Mouse (Mus musculus) olfactory bulb, adult 2 months (tissue): ENCODE measurements around the gene Ptpn22. TPM values are rescaled to one million over a fixed set of nuclear protein-coding genes. Genes with fewer than 3 reads are reported as not detected.

Experiments used
- H3K27ac ChIP-seq: fragments of 200-500 bp; 2 replicates; pipeline ENCODE4 v1.5.1; 2012; ENCODE audit warnings: low read depth, low read length; ENCODE audit not compliant: insufficient read depth
- H3K4me1 ChIP-seq: fragments of 200-500 bp; 2 replicates; pipeline ENCODE4 v1.6.1; 2012; ENCODE audit warnings: low read length; ENCODE audit not compliant: control insufficient read depth, insufficient read depth
- H3K4me3 ChIP-seq: fragments of 200-500 bp; 2 replicates; pipeline ENCODE4 v1.5.1; 2012; ENCODE audit warnings: mild to moderate bottlenecking, low read depth, low read length, moderate library complexity; ENCODE audit not compliant: insufficient read depth
- CTCF ChIP-seq: fragments of 200-500 bp; IDR thresholded peaks from 2 replicates; pipeline ENCODE4 v1.5.1; 2012; ENCODE audit warnings: low read depth, mild to moderate bottlenecking, low read length, moderate library complexity; ENCODE audit not compliant: insufficient read depth
- POLR2A ChIP-seq: fragments of 200-500 bp; IDR thresholded peaks from 2 replicates; pipeline ENCODE4 v1.6.1; 2012; ENCODE audit warnings: mild to moderate bottlenecking, low read depth, low read length, moderate library complexity; ENCODE audit not compliant: insufficient read depth
- WGBS: fragments of 180-500 bp; shearing (Covaris S2); methylation state at CpG from one replicate; pipeline ENCODE4 v1.1.7; 2018; 5-methylcytosine and 5-hydroxymethylcytosine counted together
- polyA plus RNA-seq: library from polyadenylated mRNA; stranded (reverse); fragments of >200 nt; gene quantifications from 2 replicates; pipeline ENCODE4 v1.2.4, GENCODE M21; 2012; ENCODE audit warnings: low replicate concordance; ENCODE audit not compliant: missing spikeins, insufficient read depth, insufficient read length

The Ptpn22 gene
- polyA plus RNA-seq, 1 experiment, result not detected

GRCm38 (mm10) chr3:103913451-103913961, 53.9 kb downstream of the Ptpn22 start:
- 4% methylated on average over 11 of the region's 11 CpGs for WGBS
- Histone ChIP-seq H3K4me3 (peak overlapping the region; percentile 99), H3K27ac (peak overlapping the region; percentile 17; the same call in 1 of the 2 replicates), H3K4me1 (no peaks in the 10 kb centered on the region)
- TF ChIP-seq CTCF, result no peak
- no peak for TF ChIP-seq POLR2A

GRCm38 (mm10) chr3:103914010-103914669, 54.5 kb downstream of the Ptpn22 start, which contains the start of gene Rsbn1:
Gene Rsbn1 (plus strand): TSS chr3:103914120.
- no peaks in the 10 kb centered on the region for H3K4me1 ChIP-seq
- peak within 1 kb of the TSS; percentile 71 for H3K27ac ChIP-seq
- WGBS, result under 1% methylated on average over 55 of the region's 55 CpGs
- H3K4me3 ChIP-seq, result peak within 1 kb of the TSS; percentile 99
- peak; percentile 74 for TF ChIP-seq POLR2A
- no peak for TF ChIP-seq CTCF

DNA sequence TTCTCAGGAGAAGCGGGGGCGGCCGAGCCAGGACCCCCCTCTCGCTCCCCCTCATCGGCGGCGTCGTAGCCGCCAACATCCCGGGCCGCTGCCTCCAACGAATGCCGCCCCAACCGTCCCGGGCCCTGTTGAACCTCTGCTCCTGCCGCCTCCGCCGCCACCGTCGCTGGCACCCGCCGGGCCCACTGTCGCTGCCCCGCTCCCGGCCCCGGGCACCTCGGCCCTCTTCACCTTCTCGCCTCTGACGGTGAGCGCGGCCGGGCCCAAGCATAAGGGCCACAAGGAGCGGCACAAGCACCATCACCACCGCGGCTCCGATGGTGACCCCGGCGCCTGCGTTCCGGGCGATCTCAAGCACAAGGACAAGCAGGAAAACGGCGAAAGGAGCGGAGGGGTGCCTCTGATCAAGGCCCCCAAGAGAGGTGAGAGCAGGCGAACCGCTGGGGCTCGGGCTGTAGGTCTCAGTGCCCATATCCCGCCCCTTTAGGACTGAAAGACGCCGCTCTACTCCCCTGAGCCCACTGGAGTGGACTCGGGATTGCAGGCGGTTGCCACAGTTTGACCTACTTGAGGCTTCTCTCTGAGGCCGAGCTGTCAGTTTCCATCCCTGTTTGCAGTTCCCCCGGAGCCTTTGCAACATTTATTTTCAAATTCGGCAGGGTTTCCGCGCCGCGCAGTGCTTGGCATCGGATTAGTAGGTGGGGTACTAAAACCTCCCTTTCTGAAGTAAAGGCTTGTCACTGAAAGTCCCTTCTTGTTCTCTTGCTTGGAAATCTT, 55.3 kb downstream of the Ptpn22 start:
- Histone ChIP-seq H3K27ac (peak overlapping the region; percentile 71), H3K4me1 (no peaks in the 10 kb centered on the region), H3K4me3 (peak overlapping the region; percentile 99)
- under 1% methylated on average over 60 of the region's 60 CpGs for WGBS
- TF ChIP-seq CTCF (no peak), POLR2A (no peak)

GRCm38 (mm10) chr3:103915509-103915896, 55.9 kb downstream of the Ptpn22 start:
- peak overlapping the region; percentile 71; the same call in 1 of the 2 replicates for H3K27ac ChIP-seq
- TF ChIP-seq POLR2A (no peak), CTCF (no peak)
- H3K4me1 ChIP-seq, result no peaks in the 10 kb centered on the region
- peak overlapping the region; percentile 99 for H3K4me3 ChIP-seq
- WGBS, result 1% methylated on average over 7 of the region's 7 CpGs

DNA sequence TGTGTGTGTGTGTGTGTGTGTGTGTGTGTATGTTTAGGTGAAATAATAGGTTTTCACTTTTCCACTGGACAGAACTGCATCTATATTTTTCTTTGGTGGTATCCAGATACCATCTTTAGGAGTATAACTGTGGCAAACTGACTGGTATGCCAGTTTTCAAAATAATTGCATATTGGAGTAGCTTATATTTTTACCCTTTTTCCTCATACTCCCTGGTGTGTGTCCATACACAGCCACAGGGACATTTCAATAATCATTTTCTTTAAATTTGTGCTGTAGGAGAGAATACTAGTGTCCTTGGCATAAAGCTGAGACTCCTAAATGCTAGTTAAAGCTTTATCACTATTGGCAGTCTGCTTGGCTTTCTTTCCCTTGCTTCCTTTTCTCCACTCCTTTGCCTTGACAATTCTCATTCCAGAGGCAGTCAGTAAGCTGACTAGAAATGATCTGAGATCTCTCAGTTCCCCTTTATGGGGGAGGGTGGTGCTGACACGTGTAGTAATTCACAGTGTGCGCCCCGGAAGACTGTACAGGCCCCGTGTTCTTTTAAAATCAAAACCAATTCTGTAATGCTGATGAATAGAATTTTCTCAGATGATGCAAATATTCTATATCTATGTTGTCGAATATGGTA, 56.7 kb downstream of the Ptpn22 start:
- no peak overlapping the region for H3K27ac ChIP-seq
- WGBS, result 18% methylated on average over 5 of the region's 5 CpGs
- 0 out of 2 replicates have a peak overlapping the region, but pooled peaks have one; percentile 18 for H3K4me3 ChIP-seq
- H3K4me1 ChIP-seq, result no peaks in the 10 kb centered on the region
- no peak for TF ChIP-seq POLR2A
- TF ChIP-seq CTCF, result no peak

DNA sequence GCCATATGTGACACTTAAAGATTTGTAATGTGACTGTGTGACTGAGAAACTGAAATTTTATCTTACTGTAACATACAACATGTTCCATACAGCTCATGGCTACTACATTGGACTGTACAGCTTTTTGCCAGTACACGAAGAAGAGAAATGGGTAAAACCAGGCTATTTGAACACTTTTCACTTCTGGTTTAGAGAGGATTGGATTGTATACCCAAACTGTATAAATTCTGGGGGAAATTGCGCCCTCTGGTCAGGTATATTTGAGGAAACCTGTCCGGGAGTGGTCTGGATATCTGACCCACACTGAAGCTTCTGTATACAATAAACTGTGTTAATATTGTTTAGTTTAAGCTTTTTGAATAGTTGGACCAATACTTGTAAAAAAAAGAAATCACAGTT, 57.2 kb downstream of the Ptpn22 start:
- WGBS, result 52% methylated on average over 3 of the region's 3 CpGs
- Histone ChIP-seq H3K4me1 (no peaks in the 10 kb centered on the region), H3K27ac (no peak overlapping the region), H3K4me3 (no peak overlapping the region)
- TF ChIP-seq CTCF (no peak), POLR2A (no peak)

DNA sequence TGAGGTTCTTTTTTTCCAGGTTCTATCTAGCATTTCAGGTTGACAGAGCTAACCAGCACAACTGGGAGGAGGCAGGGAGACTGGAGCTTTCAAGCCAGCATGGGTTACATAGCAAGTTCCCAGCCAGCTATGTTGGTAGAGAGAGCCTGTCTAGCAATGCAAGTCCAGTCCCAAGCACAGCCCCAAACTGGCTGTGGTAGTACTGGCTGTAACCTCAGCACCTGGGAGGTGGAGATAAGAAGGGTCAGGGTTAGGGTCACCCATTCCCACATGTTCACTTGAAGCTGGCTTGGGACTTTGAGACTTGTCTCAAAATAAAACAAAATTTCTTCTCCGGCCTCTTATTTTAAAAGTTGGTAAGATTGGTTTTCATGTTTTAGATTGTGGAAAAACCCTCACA, 60.5 kb downstream of the Ptpn22 start:
- Histone ChIP-seq H3K4me3 (no peak overlapping the region), H3K27ac (no peak overlapping the region), H3K4me1 (no peaks in the 10 kb centered on the region)
- WGBS, result 96% methylated on average over 1 of the region's 1 CpGs
- TF ChIP-seq CTCF (no peak), POLR2A (no peak)

GRCm38 (mm10) chr3:103925302-103925701, 65.7 kb downstream of the Ptpn22 start:
- 68% methylated on average over 3 of the region's 3 CpGs for WGBS
- H3K4me3 ChIP-seq, result no peak overlapping the region
- peaks cover 3% of the 10 kb centered on the region for H3K4me1 ChIP-seq
- TF ChIP-seq CTCF (no peak), POLR2A (no peak)
- H3K27ac ChIP-seq, result no peak overlapping the region

- Histone ChIP-seq H3K27ac (no peak overlapping the region; the same call in 1 of the 2 replicates), H3K4me3 (no peak overlapping the region), H3K4me1 (peaks cover 3% of the 10 kb centered on the region)
- TF ChIP-seq POLR2A (no peak), CTCF (no peak)
- WGBS, result 31% methylated on average over 6 of the region's 6 CpGs
Observed at GRCm38 (mm10) chr3:103927511-103927910, 67.9 kb downstream of the Ptpn22 start.
